Mouse (Mus musculus) myocyte (in vitro differentiated cells): ENCODE measurements around the gene P2ry6. TPM values are rescaled to one million over a fixed set of nuclear protein-coding genes. Genes with fewer than 3 reads are reported as not detected.

Experiments used
- H3K27me3 ChIP-seq: one replicate; pipeline ENCODE4 v1.6.1; 2011; ENCODE audit not compliant: control insufficient read depth, insufficient read depth, insufficient read length
- H3K36me3 ChIP-seq: one replicate; pipeline ENCODE4 v1.6.1; 2011; ENCODE audit not compliant: control insufficient read depth, insufficient read depth
- H3K4me2 ChIP-seq: one replicate; pipeline ENCODE4 v1.6.1; 2011; ENCODE audit warnings: low read depth, control low read depth
- H3K4me3 ChIP-seq: one replicate; pipeline ENCODE4 v1.5.1; 2011; ENCODE audit warnings: mild to moderate bottlenecking, control low read depth, moderate library complexity
- H3K79me2 ChIP-seq: one replicate; pipeline ENCODE4 v1.6.1; 2011; ENCODE audit not compliant: control insufficient read depth, insufficient read depth
- H3ac ChIP-seq: one replicate; pipeline ENCODE4 v1.6.1; 2011; ENCODE audit not compliant: control insufficient read depth, insufficient read length
- CEBPB ChIP-seq: IDR thresholded peaks from 2 replicates; pipeline ENCODE4 v1.6.1; 2011; ENCODE audit warnings: mild to moderate bottlenecking, moderate library complexity; ENCODE audit not compliant: poor library complexity, insufficient read depth, severe bottlenecking
- E2F4 ChIP-seq: IDR thresholded peaks from one replicate; pipeline ENCODE4 v1.6.1; 2011; ENCODE audit warnings: mild to moderate bottlenecking, control low read depth, moderate library complexity; ENCODE audit not compliant: insufficient read depth
- MAX ChIP-seq: IDR thresholded peaks from one replicate; pipeline ENCODE4 v1.6.1; 2011; ENCODE audit warnings: low read depth, mild to moderate bottlenecking, control low read depth
- MYOD1 ChIP-seq, 3 experiments: IDR thresholded peaks; one replicate each; pipeline ENCODE4 v1.6.1; 2011; ENCODE audit warnings: control low read depth in 2 of 3, low read depth in 2 of 3, mild to moderate bottlenecking in 2 of 3, moderate library complexity in 1 of 3; ENCODE audit not compliant: insufficient read length in 2 of 3, control insufficient read depth in 1 of 3
- MYOG ChIP-seq, 3 experiments: IDR thresholded peaks; one replicate each; pipeline ENCODE4 v1.6.1; 2011; ENCODE audit warnings: control low read depth in 2 of 3, low read depth in 2 of 3, mild to moderate bottlenecking in 2 of 3; ENCODE audit not compliant: insufficient read length in 2 of 3, control insufficient read depth in 1 of 3, insufficient read depth in 1 of 3
- POLR2A ChIP-seq: IDR thresholded peaks from one replicate; pipeline ENCODE4 v1.6.1; 2011; ENCODE audit warnings: low read depth, mild to moderate bottlenecking, control low read depth, moderate library complexity; ENCODE audit not compliant: insufficient read length
- POLR2AphosphoS2 ChIP-seq: IDR thresholded peaks from one replicate; pipeline ENCODE4 v1.6.1; 2011; ENCODE audit warnings: low read depth, control low read depth; ENCODE audit not compliant: insufficient read length
- REST ChIP-seq: IDR thresholded peaks from one replicate; pipeline ENCODE4 v1.6.1; 2011; ENCODE audit warnings: mild to moderate bottlenecking, control low read depth, moderate library complexity; ENCODE audit not compliant: insufficient read depth, insufficient read length
- SRF ChIP-seq: IDR thresholded peaks from one replicate; pipeline ENCODE4 v1.6.1; 2011; ENCODE audit warnings: low read depth; ENCODE audit not compliant: control insufficient read depth, insufficient read length
- TCF12 ChIP-seq: IDR thresholded peaks from one replicate; pipeline ENCODE4 v1.6.1; 2011; ENCODE audit warnings: mild to moderate bottlenecking, control low read depth; ENCODE audit not compliant: poor library complexity, insufficient read depth, severe bottlenecking
- TCF3 ChIP-seq: IDR thresholded peaks from one replicate; pipeline ENCODE4 v1.6.1; 2011; ENCODE audit warnings: low read depth, control low read depth; ENCODE audit not compliant: insufficient read length
- USF1 ChIP-seq: IDR thresholded peaks from one replicate; pipeline ENCODE4 v1.6.1; 2011; ENCODE audit warnings: low read depth, mild to moderate bottlenecking, control low read depth, moderate library complexity
- polyA plus RNA-seq: library from polyadenylated mRNA; unstranded; fragments of >200 nt; fragmentation: generic; extraction: Trizol; gene quantifications from one replicate; pipeline ENCODE4 v1.2.1, GENCODE M21; 2012; ENCODE audit warnings: missing spikeins

P2ry6 gene
- polyA plus RNA-seq, 1 experiment = 0.13 TPM

DNA sequence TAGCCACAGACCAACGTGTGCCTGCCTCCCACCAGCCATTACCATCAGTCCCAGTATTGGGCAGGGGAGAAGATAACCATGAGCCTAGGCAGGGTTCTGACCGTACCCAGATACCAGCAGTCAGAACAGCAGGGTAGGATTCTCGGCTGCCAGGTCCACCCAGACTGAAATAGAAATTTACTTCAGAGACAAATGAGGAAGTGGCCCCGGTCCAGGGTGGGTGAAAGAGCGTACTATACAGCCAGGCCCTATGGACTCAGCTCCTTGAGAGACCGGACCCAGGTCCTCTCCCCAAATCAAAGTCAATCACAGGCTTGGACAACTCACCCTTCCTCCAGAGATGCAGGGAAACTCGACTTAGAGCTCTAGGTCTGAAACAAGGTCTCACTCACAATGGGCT lies 13.3 kb downstream of the P2ry6 start:
- no peak overlapping the region for H3ac ChIP-seq
- H3K4me3 ChIP-seq = no peak overlapping the region
- no peaks in the 10 kb centered on the region for H3K27me3 ChIP-seq
- no peaks in the 10 kb centered on the region for H3K79me2 ChIP-seq
- TF ChIP-seq USF1 = no peak
- no peak for TF ChIP-seq MYOG (IDR thresholded peaks at IDR 0.05; ENCODE audit: control insufficient read depth in 1 of 3, insufficient read depth in 1 of 3, insufficient read length in 2 of 3, low read depth in 2 of 3)
- no peak for TF ChIP-seq CEBPB
- TF ChIP-seq MAX = no peak
- no peak for TF ChIP-seq TCF3
- TF ChIP-seq POLR2A = no peak
- no peak for TF ChIP-seq SRF
- no peak for TF ChIP-seq POLR2AphosphoS2
- no peak for TF ChIP-seq REST
- no peak for TF ChIP-seq E2F4
- no peaks in the 10 kb centered on the region for H3K36me3 ChIP-seq
- H3K4me2 ChIP-seq = no peak overlapping the region

DNA sequence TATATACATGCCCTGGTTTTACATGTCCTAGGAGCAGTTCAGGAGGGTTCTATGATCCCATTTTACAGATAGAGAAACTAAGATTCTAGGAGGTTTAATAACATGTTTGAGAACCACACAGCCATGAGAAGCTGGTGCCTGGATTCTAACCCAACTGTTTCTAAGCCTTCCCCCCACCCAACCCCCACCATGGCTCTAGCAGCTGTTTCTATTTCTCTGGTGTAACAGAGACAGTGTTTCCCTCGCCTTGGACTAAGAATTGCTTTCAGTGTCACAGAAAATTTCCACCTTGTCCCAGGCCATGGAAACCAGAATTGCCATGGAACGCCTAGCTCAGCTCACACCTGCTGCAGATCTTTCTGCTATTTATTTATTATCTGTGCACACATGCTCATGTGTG lies 14.0 kb downstream of the P2ry6 start:
- Histone ChIP-seq H3K36me3 (no peaks in the 10 kb centered on the region), H3K4me2 (no peak overlapping the region), H3K27me3 (no peaks in the 10 kb centered on the region), H3K4me3 (no peak overlapping the region), H3ac (no peak overlapping the region), H3K79me2 (no peaks in the 10 kb centered on the region)
- TF ChIP-seq TCF12 = no peak
- TF ChIP-seq USF1 = no peak
- no peak for TF ChIP-seq MYOG (IDR thresholded peaks at IDR 0.05; ENCODE audit: control insufficient read depth in 1 of 3, insufficient read depth in 1 of 3, insufficient read length in 2 of 3, low read depth in 2 of 3)
- no peak for TF ChIP-seq CEBPB
- no peak for TF ChIP-seq MAX
- TF ChIP-seq MYOD1 (IDR thresholded peaks at IDR 0.05; ENCODE audit: control insufficient read depth in 1 of 3, insufficient read length in 2 of 3, low read depth in 2 of 3) = peak; percentile 34 to 70 (median 66)

DNA sequence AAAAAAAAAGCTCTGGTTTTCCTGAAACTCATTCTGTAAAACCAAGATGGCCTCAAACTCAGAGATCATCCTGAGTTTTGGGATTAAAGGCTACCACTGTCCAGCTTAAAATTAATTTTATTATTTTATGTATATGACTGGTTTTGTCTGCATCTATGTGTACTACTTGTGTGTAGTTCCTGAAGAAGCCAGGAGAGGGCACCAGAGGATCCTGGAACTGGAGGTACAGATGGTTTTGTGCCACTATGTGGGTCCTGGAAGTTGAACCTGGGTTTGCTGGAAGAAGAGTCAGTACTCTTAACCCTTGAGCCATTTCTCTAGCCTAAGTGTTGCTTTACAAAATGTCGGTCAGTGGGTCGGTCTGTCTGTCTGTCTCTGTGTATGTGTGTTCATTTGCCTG lies 16.0 kb downstream of the P2ry6 start:
- H3K27me3 ChIP-seq = no peaks in the 10 kb centered on the region
- H3K4me3 ChIP-seq = no peak overlapping the region
- no peak overlapping the region for H3ac ChIP-seq
- no peak overlapping the region for H3K4me2 ChIP-seq
- H3K79me2 ChIP-seq = no peaks in the 10 kb centered on the region
- TF ChIP-seq POLR2A (no peak), TCF12 (no peak), CEBPB (no peak), SRF (no peak), MYOG (IDR thresholded peaks at IDR 0.05; ENCODE audit: control insufficient read depth in 1 of 3, insufficient read depth in 1 of 3, insufficient read length in 2 of 3, low read depth in 2 of 3) (no peak), TCF3 (no peak), POLR2AphosphoS2 (no peak), E2F4 (no peak), REST (no peak), MAX (no peak)
- no peaks in the 10 kb centered on the region for H3K36me3 ChIP-seq

DNA sequence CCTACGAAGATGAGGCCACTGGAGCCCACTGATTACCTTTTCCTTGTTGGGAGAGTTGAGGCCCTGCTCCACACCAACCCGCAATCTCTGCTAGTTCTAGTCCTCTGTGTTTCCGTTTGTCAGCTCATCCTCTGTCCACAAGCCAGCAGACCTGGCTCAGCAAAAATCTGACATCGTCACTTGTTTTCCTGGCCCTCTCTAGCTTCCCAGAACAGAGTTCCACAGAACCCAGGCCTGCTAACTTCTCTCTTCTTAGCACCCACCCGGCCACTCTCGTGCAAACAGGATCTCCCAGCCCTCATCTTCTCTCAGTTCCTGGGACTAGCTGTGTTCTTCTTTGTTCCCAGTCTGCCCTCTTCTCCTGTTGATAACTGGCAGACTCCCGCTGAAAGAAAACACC lies 21.8 kb downstream of the P2ry6 start:
- no peak overlapping the region for H3ac ChIP-seq
- no peaks in the 10 kb centered on the region for H3K79me2 ChIP-seq
- H3K27me3 ChIP-seq = no peaks in the 10 kb centered on the region
- H3K36me3 ChIP-seq = no peaks in the 10 kb centered on the region
- no peak overlapping the region for H3K4me2 ChIP-seq
- no peak for TF ChIP-seq MAX
- no peak for TF ChIP-seq SRF
- TF ChIP-seq USF1 = no peak
- no peak for TF ChIP-seq POLR2AphosphoS2
- TF ChIP-seq MYOD1 (IDR thresholded peaks at IDR 0.05; ENCODE audit: control insufficient read depth in 1 of 3, insufficient read length in 2 of 3, low read depth in 2 of 3) = no peak
- TF ChIP-seq CEBPB = no peak
- no peak for TF ChIP-seq REST
- TF ChIP-seq MYOG (IDR thresholded peaks at IDR 0.05; ENCODE audit: control insufficient read depth in 1 of 3, insufficient read depth in 1 of 3, insufficient read length in 2 of 3, low read depth in 2 of 3) = no peak
- no peak overlapping the region for H3K4me3 ChIP-seq

DNA sequence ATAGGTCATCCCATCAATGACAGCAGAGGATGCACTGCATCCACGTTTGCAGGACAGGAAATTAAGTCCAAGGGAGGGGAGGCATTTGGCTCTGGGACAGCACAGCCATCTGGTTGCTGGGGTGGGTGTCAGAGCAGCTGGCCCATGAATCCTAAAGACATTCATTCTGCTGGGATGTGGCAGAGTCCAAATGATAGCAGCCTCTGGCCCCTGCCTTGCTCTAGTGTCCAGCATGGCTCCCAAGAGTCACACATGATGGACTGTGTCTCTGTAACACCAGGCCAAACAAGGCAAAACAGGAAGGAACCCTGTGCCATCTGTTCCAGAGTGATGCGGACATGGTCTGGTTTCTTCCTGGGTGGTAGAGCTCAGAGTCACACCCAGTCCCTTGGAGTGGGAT lies 22.5 kb downstream of the P2ry6 start:
- no peak overlapping the region for H3K4me2 ChIP-seq
- no peak overlapping the region for H3ac ChIP-seq
- H3K36me3 ChIP-seq = no peaks in the 10 kb centered on the region
- H3K27me3 ChIP-seq = no peaks in the 10 kb centered on the region
- H3K4me3 ChIP-seq = no peak overlapping the region
- no peaks in the 10 kb centered on the region for H3K79me2 ChIP-seq
- TF ChIP-seq MYOG (IDR thresholded peaks at IDR 0.05; ENCODE audit: control insufficient read depth in 1 of 3, insufficient read depth in 1 of 3, insufficient read length in 2 of 3, low read depth in 2 of 3) = peak in 1 of 3 experiments; percentile 31
- peak in 1 of 3 experiments; percentile 33 for TF ChIP-seq MYOD1 (IDR thresholded peaks at IDR 0.05; ENCODE audit: control insufficient read depth in 1 of 3, insufficient read length in 2 of 3, low read depth in 2 of 3)
- TF ChIP-seq TCF12 = no peak
- peak; percentile 59 for TF ChIP-seq SRF
- no peak for TF ChIP-seq MAX
